Mouse (Mus musculus): Measurements from ENCODE around the gene Atp23. TPM values are rescaled to one million over a fixed set of nuclear protein-coding genes. Genes with fewer than 3 reads are reported as not detected.
"Not testable (repeated sequence)": the region's sequence is repeated elsewhere in the genome, so short reads cannot be mapped to it uniquely, and the experiment has no call there.

The Atp23 gene
- polyA plus RNA-seq, 1 experiment: 6.3 TPM

DNA sequence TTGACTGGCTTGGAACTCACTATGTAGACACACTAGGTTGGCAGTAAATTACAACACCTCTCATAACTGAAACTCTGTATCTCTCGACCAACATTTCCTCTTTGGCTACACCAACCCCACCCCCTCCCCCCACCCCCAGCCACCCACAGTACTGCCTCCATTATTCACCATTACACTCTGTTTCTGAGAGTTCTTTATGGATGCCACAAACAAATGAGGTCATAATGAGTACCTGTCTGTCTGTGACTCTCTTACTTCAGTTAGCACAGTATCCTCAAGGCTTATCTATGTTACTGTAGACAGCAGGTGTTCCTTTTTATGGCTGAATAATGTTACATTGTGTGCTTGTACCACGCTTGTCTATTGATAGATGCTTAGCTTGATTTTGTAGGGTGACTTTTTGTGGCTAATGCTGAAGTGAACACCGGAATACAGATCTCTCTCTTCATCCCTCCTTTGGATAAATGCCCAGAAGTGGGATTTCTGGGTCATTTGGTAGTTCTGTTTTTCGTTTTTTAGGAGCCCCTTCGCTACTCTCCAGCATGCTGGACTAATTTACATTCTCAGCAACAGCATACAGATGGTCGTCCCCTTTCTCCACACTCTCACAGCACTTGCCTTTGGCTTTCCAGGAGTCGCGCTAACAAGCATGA, 73.1 kb downstream of the Atp23 start:
- Histone ChIP-seq H3K36me3 (ENCODE audit: control insufficient read depth, insufficient read depth) (no peaks in the 10 kb centered on the region), H3K27me3 (ENCODE audit: control insufficient read depth, insufficient read depth, insufficient read length) (no peaks in the 10 kb centered on the region), H3K4me2 (ENCODE audit: low read depth) (no peak overlapping the region), H3K79me2 (ENCODE audit: control insufficient read depth, insufficient read depth) (no peaks in the 10 kb centered on the region), H3ac (ENCODE audit: control insufficient read depth, insufficient read length) (no peak overlapping the region), H3K4me3 (no peak overlapping the region)
- TF ChIP-seq CEBPB (IDR thresholded peaks at IDR 0.05; ENCODE audit: insufficient read depth, poor library complexity, severe bottlenecking) (no peak), MYOG (IDR thresholded peaks at IDR 0.05; ENCODE audit: control insufficient read depth in 1 of 3, insufficient read depth in 1 of 3, insufficient read length in 2 of 3, low read depth in 2 of 3) (no peak), REST (IDR thresholded peaks at IDR 0.05; ENCODE audit: insufficient read depth, insufficient read length) (no peak), POLR2AphosphoS2 (IDR thresholded peaks at IDR 0.05; ENCODE audit: insufficient read length, low read depth) (no peak), SRF (IDR thresholded peaks at IDR 0.05; ENCODE audit: control insufficient read depth, insufficient read length, low read depth) (no peak), USF1 (IDR thresholded peaks at IDR 0.05; ENCODE audit: low read depth) (no peak), MYOD1 (IDR thresholded peaks at IDR 0.05; ENCODE audit: control insufficient read depth in 1 of 3, insufficient read length in 2 of 3, low read depth in 2 of 3) (no peak), E2F4 (IDR thresholded peaks at IDR 0.05; ENCODE audit: insufficient read depth) (no peak), TCF12 (IDR thresholded peaks at IDR 0.05; ENCODE audit: insufficient read depth, poor library complexity, severe bottlenecking) (no peak), MAX (IDR thresholded peaks at IDR 0.05; ENCODE audit: low read depth) (no peak), TCF3 (IDR thresholded peaks at IDR 0.05; ENCODE audit: insufficient read length, low read depth) (no peak), POLR2A (IDR thresholded peaks at IDR 0.05; ENCODE audit: insufficient read length, low read depth) (no peak)

DNA sequence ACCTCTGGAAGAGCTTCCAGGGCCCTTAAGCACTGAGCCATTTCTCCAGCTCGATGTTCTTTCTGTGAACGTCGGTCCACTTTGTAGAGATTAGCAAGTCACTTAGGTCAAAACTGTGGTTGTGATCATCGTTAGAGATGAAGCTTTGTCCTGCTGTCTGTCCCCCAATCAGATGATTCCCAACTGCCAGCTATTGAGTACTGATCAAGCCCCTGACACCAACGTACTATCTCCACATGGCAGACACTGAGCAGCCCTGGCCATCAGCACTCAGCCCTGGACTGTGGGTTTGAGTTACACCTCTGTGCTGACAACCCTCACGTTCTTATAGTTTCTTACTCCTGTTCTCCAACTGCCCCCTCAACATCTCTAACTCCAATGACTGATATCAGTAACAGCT, 74.2 kb downstream of the Atp23 start:
- H3K79me2 ChIP-seq (ENCODE audit: control insufficient read depth, insufficient read depth): no peaks in the 10 kb centered on the region
- no peak overlapping the region for H3K4me2 ChIP-seq (ENCODE audit: low read depth)
- H3ac ChIP-seq (ENCODE audit: control insufficient read depth, insufficient read length): no peak overlapping the region
- H3K36me3 ChIP-seq (ENCODE audit: control insufficient read depth, insufficient read depth): no peaks in the 10 kb centered on the region
- H3K27me3 ChIP-seq (ENCODE audit: control insufficient read depth, insufficient read depth, insufficient read length): no peaks in the 10 kb centered on the region
- no peak overlapping the region for H3K4me3 ChIP-seq
- no peak for TF ChIP-seq REST (IDR thresholded peaks at IDR 0.05; ENCODE audit: insufficient read depth, insufficient read length)
- TF ChIP-seq MYOD1 (IDR thresholded peaks at IDR 0.05; ENCODE audit: control insufficient read depth in 1 of 3, insufficient read length in 2 of 3, low read depth in 2 of 3): no peak
- no peak for TF ChIP-seq CEBPB (IDR thresholded peaks at IDR 0.05; ENCODE audit: insufficient read depth, poor library complexity, severe bottlenecking)
- TF ChIP-seq POLR2AphosphoS2 (IDR thresholded peaks at IDR 0.05; ENCODE audit: insufficient read length, low read depth): no peak
- no peak for TF ChIP-seq TCF3 (IDR thresholded peaks at IDR 0.05; ENCODE audit: insufficient read length, low read depth)
- no peak for TF ChIP-seq E2F4 (IDR thresholded peaks at IDR 0.05; ENCODE audit: insufficient read depth)
- TF ChIP-seq MYOG (IDR thresholded peaks at IDR 0.05; ENCODE audit: control insufficient read depth in 1 of 3, insufficient read depth in 1 of 3, insufficient read length in 2 of 3, low read depth in 2 of 3): no peak
- TF ChIP-seq SRF (IDR thresholded peaks at IDR 0.05; ENCODE audit: control insufficient read depth, insufficient read length, low read depth): no peak
- no peak for TF ChIP-seq USF1 (IDR thresholded peaks at IDR 0.05; ENCODE audit: low read depth)
- TF ChIP-seq TCF12 (IDR thresholded peaks at IDR 0.05; ENCODE audit: insufficient read depth, poor library complexity, severe bottlenecking): no peak

DNA sequence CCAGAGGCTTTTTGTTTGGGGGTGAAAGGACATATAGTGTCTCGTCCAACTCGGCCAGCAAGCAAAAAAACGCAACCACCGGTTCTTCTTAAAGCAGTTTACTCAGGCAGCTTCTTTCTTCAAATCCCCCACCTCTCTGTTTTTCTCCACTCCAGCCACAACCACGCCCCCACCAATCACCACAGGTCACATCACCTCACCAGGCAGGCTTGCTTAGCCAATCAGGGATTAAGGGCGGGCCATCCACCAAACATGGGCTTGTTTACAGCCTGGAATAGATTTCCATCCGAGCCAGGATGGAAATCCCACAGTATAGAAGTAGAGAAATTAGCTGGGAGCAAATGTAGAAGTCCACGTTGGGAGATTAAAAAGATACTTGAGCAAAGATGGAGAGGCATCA, 74.9 kb downstream of the Atp23 start:
- not testable (repeated sequence) for H3K27me3 ChIP-seq (ENCODE audit: control insufficient read depth, insufficient read depth, insufficient read length); H3K4me3 ChIP-seq; H3K4me2 ChIP-seq (ENCODE audit: low read depth); H3ac ChIP-seq (ENCODE audit: control insufficient read depth, insufficient read length); H3K79me2 ChIP-seq (ENCODE audit: control insufficient read depth, insufficient read depth); H3K36me3 ChIP-seq (ENCODE audit: control insufficient read depth, insufficient read depth)

DNA sequence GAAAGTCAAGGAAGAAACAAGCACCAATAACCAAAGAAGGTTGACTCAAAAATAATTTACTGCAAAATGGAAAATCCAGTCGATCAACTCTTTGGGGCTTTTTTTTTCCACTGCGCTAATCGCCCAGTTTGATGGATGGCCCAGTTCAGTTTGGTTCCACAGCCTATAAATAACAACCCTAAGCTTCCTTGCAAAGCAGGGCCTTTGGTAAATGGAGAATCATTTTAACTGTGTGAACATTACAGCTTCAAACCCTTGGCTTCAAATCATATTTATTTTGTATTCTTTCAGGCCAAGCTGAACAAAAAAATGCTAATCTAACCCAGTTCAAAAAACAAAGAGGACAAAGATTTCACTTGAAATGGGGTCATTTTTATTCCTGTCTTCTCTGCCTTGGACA, 78.7 kb downstream of the Atp23 start:
- Histone ChIP-seq H3K4me3 (no peak overlapping the region), H3K4me2 (ENCODE audit: low read depth) (no peak overlapping the region), H3K79me2 (ENCODE audit: control insufficient read depth, insufficient read depth) (no peaks in the 10 kb centered on the region), H3K36me3 (ENCODE audit: control insufficient read depth, insufficient read depth) (no peaks in the 10 kb centered on the region), H3ac (ENCODE audit: control insufficient read depth, insufficient read length) (no peak overlapping the region), H3K27me3 (ENCODE audit: control insufficient read depth, insufficient read depth, insufficient read length) (peaks cover 4% of the 10 kb centered on the region)
- TF ChIP-seq USF1 (IDR thresholded peaks at IDR 0.05; ENCODE audit: low read depth): no peak
- TF ChIP-seq TCF12 (IDR thresholded peaks at IDR 0.05; ENCODE audit: insufficient read depth, poor library complexity, severe bottlenecking): no peak
- no peak for TF ChIP-seq POLR2AphosphoS2 (IDR thresholded peaks at IDR 0.05; ENCODE audit: insufficient read length, low read depth)
- no peak for TF ChIP-seq MYOD1 (IDR thresholded peaks at IDR 0.05; ENCODE audit: control insufficient read depth in 1 of 3, insufficient read length in 2 of 3, low read depth in 2 of 3)
- no peak for TF ChIP-seq MAX (IDR thresholded peaks at IDR 0.05; ENCODE audit: low read depth)
- no peak for TF ChIP-seq REST (IDR thresholded peaks at IDR 0.05; ENCODE audit: insufficient read depth, insufficient read length)
- no peak for TF ChIP-seq E2F4 (IDR thresholded peaks at IDR 0.05; ENCODE audit: insufficient read depth)
- no peak for TF ChIP-seq MYOG (IDR thresholded peaks at IDR 0.05; ENCODE audit: control insufficient read depth in 1 of 3, insufficient read depth in 1 of 3, insufficient read length in 2 of 3, low read depth in 2 of 3)
- TF ChIP-seq TCF3 (IDR thresholded peaks at IDR 0.05; ENCODE audit: insufficient read length, low read depth): no peak

Other genes starting within 250 kb of the Atp23 start
- 65.0 TPM for gene Ctdsp2, start 77.4 kb upstream of the Atp23 start, polyA plus RNA-seq (2012; fragmentation: generic; extraction: Trizol)
- gene Avil, start 99.4 kb upstream of the Atp23 start, polyA plus RNA-seq (2012; fragmentation: generic; extraction: Trizol): 33.3 TPM
- gene Tsfm, start 129.5 kb upstream of the Atp23 start, polyA plus RNA-seq (2012; fragmentation: generic; extraction: Trizol): 53.7 TPM
- 17.2 TPM for gene Mettl1, start 140.1 kb upstream of the Atp23 start, polyA plus RNA-seq (2012; fragmentation: generic; extraction: Trizol)
- gene Eef1akmt3, start 140.2 kb upstream of the Atp23 start, polyA plus RNA-seq (2012; fragmentation: generic; extraction: Trizol): 0.11 TPM
- gene Cyp27b1, start 146.9 kb upstream of the Atp23 start, polyA plus RNA-seq (2012; fragmentation: generic; extraction: Trizol): 0.56 TPM
- gene March9, start 158.8 kb upstream of the Atp23 start, polyA plus RNA-seq (2012; fragmentation: generic; extraction: Trizol): 6.1 TPM
- gene Cdk4, start 162.2 kb upstream of the Atp23 start, polyA plus RNA-seq (2012; fragmentation: generic; extraction: Trizol): 276 TPM
- 139 TPM for gene Tspan31, start 168.9 kb upstream of the Atp23 start, polyA plus RNA-seq (2012; fragmentation: generic; extraction: Trizol)
- gene Agap2, start 173.9 kb upstream of the Atp23 start, polyA plus RNA-seq (2012; fragmentation: generic; extraction: Trizol): 1.2 TPM
- 67.2 TPM for gene Os9, start 219.8 kb upstream of the Atp23 start, polyA plus RNA-seq (2012; fragmentation: generic; extraction: Trizol)

Measured in myocyte (in vitro differentiated cells).